Mouse (Mus musculus) urinary bladder, postnatal 4 days (tissue): ENCODE results near the gene Spaca5.

Experiments used
- DNase-seq, 2 experiments: peaks; one replicate each; pipeline ENCODE4 v3.0.0; 2021 to 2022; ENCODE audit warnings: low spot score in 2 of 2

Gene Spaca5

GRCm38 (mm10) chrX:21068106-21068505, at the start of gene Spaca5:
TSS of gene Spaca5 (plus strand) at chrX:21068406.
- DNase-seq, result no peak

GRCm38 (mm10) chrX:21061460-21061859, 6.7 kb upstream of the Spaca5 start:
- DNase-seq, result no peak

GRCm38 (mm10) chrX:21061866-21062543, 6.2 kb upstream of the Spaca5 start, which contains the start of gene Zfp182:
TSS of gene Zfp182 (minus strand) at chrX:21062316.
- DNase-seq, result peak; percentile 71 to 80

- DNase-seq, result no peak
Observed at GRCm38 (mm10) chrX:21062544-21062890, 5.7 kb upstream of the Spaca5 start.

- no peak for DNase-seq
Observed at GRCm38 (mm10) chrX:21088645-21088982, 20.4 kb downstream of the Spaca5 start.

GRCm38 (mm10) chrX:21088983-21089866, 21.0 kb downstream of the Spaca5 start, which contains the start of gene Zfp300:
TSS of gene Zfp300 (minus strand) at chrX:21089527.
- DNase-seq, result peak; percentile 64 to 71

GRCm38 (mm10) chrX:21089867-21090239, 21.6 kb downstream of the Spaca5 start:
- no peak for DNase-seq

- DNase-seq, result no peak
Observed at GRCm38 (mm10) chrX:21115520-21115919, 47.3 kb downstream of the Spaca5 start, which contains the start of gene Ssxa1. TSS of gene Ssxa1 (plus strand) at chrX:21115820.
